Comparison of ENCODE assay signal across 26 mouse cellular contexts in genomic region chr9:92253585-92254321, GRCm38 (mm10). TPM values are rescaled to one million over a fixed set of nuclear protein-coding genes. Genes with fewer than 3 reads are reported as not detected.
DNase-seq lines count a peak whose midpoint lies in the region; ATAC-seq and TF ChIP-seq lines count a peak whose summit lies in the region.
"Had no signal": no experiment of that assay in that cellular context is flagged by ENCODE, and none has a peak within 500 bp of the region (broad histone marks: within the 10 kb centered on the region; RNA-seq: fewer than 3 reads in every experiment).

No protein-coding gene starts in this region.

- H3K4me3 ChIP-seq in bone marrow, adult 2 months (replicated peaks; ENCODE audit: control insufficient read depth, low read depth, low read length) = peak overlapping the region; percentile 24
- 0 out of 2 replicates have a peak overlapping the region, but pooled peaks have one; percentile 1 for H3K4me3 ChIP-seq in liver, embryonic 13.5 days (replicated peaks)
- H3K4me3 ChIP-seq in liver, postnatal 0 days (ENCODE audit: low read depth, low read length) = peak overlapping the region; percentile 4; the same call in 1 of the 2 replicates
- H3K4me3 ChIP-seq: embryonic facial prominence, embryonic 10.5 days; forebrain, embryonic 13.5 days; gastrocnemius, adult 2 months; heart, embryonic 12.5 days; hindbrain, embryonic 12.5 days had no signal

- TF ChIP-seq POLR2A in bone marrow, adult 2 months (IDR thresholded peaks at IDR 0.05; ENCODE audit: borderline replicate concordance, control insufficient read depth, low read depth, low read length) = no peak

- H3K27me3 ChIP-seq in liver, embryonic 13.5 days = no peaks in the 10 kb centered on the region
- no peaks in the 10 kb centered on the region for H3K27me3 ChIP-seq in liver, postnatal 0 days (ENCODE audit: insufficient read depth, low read length)
- H3K27me3 ChIP-seq: forebrain, embryonic 13.5 days; heart, embryonic 12.5 days; hindbrain, embryonic 12.5 days had no signal

- no peaks in the 10 kb centered on the region; the same call in 1 of the 2 replicates for H3K4me1 ChIP-seq in bone marrow, adult 2 months (ENCODE audit: control insufficient read depth, insufficient read depth, low read length)
- H3K4me1 ChIP-seq in liver, embryonic 13.5 days (replicated peaks) = peaks cover 30% of the 10 kb centered on the region
- peaks cover 11% of the 10 kb centered on the region for H3K4me1 ChIP-seq in liver, postnatal 0 days (ENCODE audit: insufficient read depth)

- H3K36me3 ChIP-seq in liver, embryonic 13.5 days = no peaks in the 10 kb centered on the region
- no peaks in the 10 kb centered on the region for H3K36me3 ChIP-seq in liver, postnatal 0 days (replicated peaks; ENCODE audit: insufficient read depth, low read length)
- H3K36me3 ChIP-seq: embryonic facial prominence, embryonic 10.5 days; heart, embryonic 12.5 days; hindbrain, embryonic 12.5 days had no signal

- no peak; the same call in 1 of the 2 replicates for TF ChIP-seq EP300 in liver, postnatal 0 days (IDR thresholded peaks at IDR 0.05; ENCODE audit: low read depth)

- peak overlapping the region; percentile 33 for H3K4me2 ChIP-seq in liver, embryonic 13.5 days
- peak overlapping the region; percentile 87 for H3K4me2 ChIP-seq in liver, postnatal 0 days (ENCODE audit: low read depth, low read length)
- H3K4me2 ChIP-seq: forebrain, embryonic 13.5 days; heart, embryonic 12.5 days; hindbrain, embryonic 12.5 days had no signal

- DNase-seq in 416B (ENCODE audit: low read depth) = peak; percentile 61
- DNase-seq in liver, embryonic 13.5 days = no peak
- no peak for DNase-seq in liver, postnatal 0 days
- DNase-seq in heart, postnatal 14 days = no peak
- no peak for DNase-seq in natural killer cell, adult 2 months (ENCODE audit: low spot score in 2 of 2)
- DNase-seq: adrenal gland, adult 8-10 months; adrenal gland, postnatal 36 days; cerebellum, adult 11 months; cerebellum, adult 9-10 months; cerebellum, postnatal 25 days; forebrain, postnatal 0 days; gastrocnemius, adult 2 months; gastrocnemius, postnatal 25 days; heart, postnatal 4 days had no signal

- no peak overlapping the region for H3K9ac ChIP-seq in liver, embryonic 13.5 days
- H3K9ac ChIP-seq in liver, postnatal 0 days (replicated peaks) = no peak overlapping the region; the same call in 1 of the 2 replicates
- H3K9ac ChIP-seq: forebrain, embryonic 13.5 days; forebrain, postnatal 0 days; heart, embryonic 12.5 days; hindbrain, embryonic 12.5 days had no signal

- H3K9me3 ChIP-seq in liver, embryonic 13.5 days (replicated peaks) = no peaks in the 10 kb centered on the region
- H3K9me3 ChIP-seq in liver, postnatal 0 days (ENCODE audit: low read length) = no peaks in the 10 kb centered on the region
- H3K9me3 ChIP-seq: embryonic facial prominence, embryonic 10.5 days; forebrain, embryonic 13.5 days; G1E; heart, embryonic 12.5 days; hindbrain, embryonic 12.5 days had no signal

- 66% methylated on average over 10 of the region's 10 CpGs for WGBS in bone marrow, adult 2 months
- WGBS in liver, embryonic 13.5 days (ENCODE audit: insufficient replicate concordance) = 41% methylated on average over 10 of the region's 10 CpGs
- WGBS in liver, postnatal 0 days (ENCODE audit: insufficient replicate concordance) = 57% methylated on average over 10 of the region's 10 CpGs

- no peak for TF ChIP-seq CTCF in bone marrow, adult 2 months (IDR thresholded peaks at IDR 0.05; ENCODE audit: control insufficient read depth, insufficient read depth, low read length)
- TF ChIP-seq CTCF in liver, postnatal 0 days (IDR thresholded peaks at IDR 0.05; ENCODE audit: low read depth) = no peak

- ATAC-seq in liver, embryonic 13.5 days (ENCODE audit: low read depth) = 0 out of 2 replicates have a peak, but pooled peaks have one; percentile 21
- no peak; the same call in 1 of the 2 replicates for ATAC-seq in liver, postnatal 0 days
- ATAC-seq: forebrain, embryonic 13.5 days; forebrain, postnatal 0 days; hindbrain, embryonic 16.5 days had no signal

- intact Hi-C loops in heart, postnatal 14 days (cut with DNase I) = no loop called here

- no peak overlapping the region for H3K27ac ChIP-seq in bone marrow, adult 2 months (ENCODE audit: control insufficient read depth, insufficient read depth, low read depth, low read length, poor library complexity)
- no peak overlapping the region for H3K27ac ChIP-seq in liver, embryonic 13.5 days
- H3K27ac ChIP-seq in liver, postnatal 0 days (ENCODE audit: low read depth) = peak overlapping the region; percentile 23; the same call in 1 of the 2 replicates
- H3K27ac ChIP-seq: embryonic facial prominence, embryonic 10.5 days; forebrain, embryonic 13.5 days; gastrocnemius, adult 2 months; hindbrain, embryonic 12.5 days had no signal

RNA-seq across cellular contexts. Expression of gene Plscr1, which starts 4.2 kb away (rescaled TPM):
- 10.8 and 21.4 TPM in 2 replicates for polyA plus RNA-seq in bone marrow, adult 2 months (2011; ENCODE audit: insufficient read depth, insufficient read length, low replicate concordance, missing spikeins)
- polyA plus RNA-seq in liver, embryonic 13.5 days (2015; fragmentation: Nextera tagmentation; extraction: Ambion mirVana) = 24.0 and 26.5 TPM in 2 replicates
- 38.8 and 47.1 TPM in 2 replicates for polyA plus RNA-seq in liver, postnatal 0 days (2015; fragmentation: Nextera tagmentation; extraction: Ambion mirVana)
- 10 to 100 TPM; 11.7 to 11.8 TPM for total RNA-seq in heart, postnatal 14 days (2021)

RNA-seq across cellular contexts. Expression of gene Plscr2, which starts 21.6 kb away (rescaled TPM):
- polyA plus RNA-seq in bone marrow, adult 2 months (2011; ENCODE audit: insufficient read depth, insufficient read length, low replicate concordance, missing spikeins) = 4.5 TPM in 1 of 2 replicates, not detected in the other
- 0.54 and 0.57 TPM in 2 replicates for polyA plus RNA-seq in liver, embryonic 13.5 days (2015; fragmentation: Nextera tagmentation; extraction: Ambion mirVana)
- polyA plus RNA-seq in liver, postnatal 0 days (2015; fragmentation: Nextera tagmentation; extraction: Ambion mirVana) = 2.2 and 2.3 TPM in 2 replicates
- 10 to 100 TPM; 25.2 to 26.8 TPM for total RNA-seq in heart, postnatal 14 days (2021)
- total RNA-seq: granulocyte monocyte progenitor cell, adult 5-6 weeks had no signal

RNA-seq across cellular contexts. Expression of gene 1700057G04Rik, which starts 55.4 kb away (rescaled TPM):
- polyA plus RNA-seq in bone marrow, adult 2 months (2011; ENCODE audit: insufficient read depth, insufficient read length, low replicate concordance, missing spikeins) = not detected in 2 replicates
- not detected in 2 replicates for polyA plus RNA-seq in liver, embryonic 13.5 days (2015; fragmentation: Nextera tagmentation; extraction: Ambion mirVana)
- not detected in 2 replicates for polyA plus RNA-seq in liver, postnatal 0 days (2015; fragmentation: Nextera tagmentation; extraction: Ambion mirVana)
- not detected for total RNA-seq in heart, postnatal 14 days (2021)
- total RNA-seq: adrenal gland, adult 8-10 months; adrenal gland, postnatal 36 days; forebrain, postnatal 0 days; gastrocnemius, adult 2 months; gastrocnemius, postnatal 25 days; granulocyte monocyte progenitor cell, adult 5-6 weeks; heart, adult 8-10 months; heart, postnatal 4 days had no signal
- polyA plus RNA-seq: brain, embryonic 14.5 days; embryonic facial prominence, embryonic 10.5 days; embryonic facial prominence, embryonic 14.5 days; forebrain, embryonic 13.5 days; forebrain, postnatal 0 days; G1E; heart, embryonic 12.5 days; heart, embryonic 16.5 days; hindbrain, embryonic 12.5 days; hindbrain, embryonic 16.5 days had no signal
